Mouse (Mus musculus) lung, adult 2 months (tissue): ENCODE data around the gene Hacd2.

Experiments used
- CTCF ChIP-seq: fragments of 200-500 bp; IDR thresholded peaks from 2 replicates; pipeline ENCODE4 v1.5.1; 2011; ENCODE audit warnings: mild to moderate bottlenecking, low read length, control low read depth; ENCODE audit not compliant: insufficient read depth
- POLR2A ChIP-seq: fragments of 200-500 bp; IDR thresholded peaks from 2 replicates; pipeline ENCODE4 v1.6.1; 2011; ENCODE audit warnings: low read depth, mild to moderate bottlenecking, control low read depth, low read length, borderline replicate concordance; ENCODE audit errors: extremely low read depth

DNA sequence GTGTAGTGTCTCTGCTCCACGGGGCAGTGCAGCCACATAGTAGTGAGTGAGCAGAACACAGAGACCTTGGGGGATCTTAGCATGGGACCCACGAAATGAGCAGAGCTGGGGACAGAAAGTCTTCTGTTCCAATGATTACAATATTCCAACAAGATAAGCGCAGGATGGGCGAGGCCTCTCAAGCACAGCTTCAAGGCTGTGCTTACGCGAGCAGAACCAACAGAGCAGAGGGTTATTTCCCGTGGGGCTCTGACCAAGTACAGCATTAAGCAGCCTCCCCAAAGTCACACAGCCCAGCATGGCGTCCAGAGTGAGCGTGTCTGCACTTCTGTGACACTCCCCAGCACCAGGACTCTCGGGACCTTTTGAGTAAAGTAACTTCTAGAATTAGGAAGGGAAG lies 24.7 kb upstream of the Hacd2 start:
- TF ChIP-seq CTCF = no peak
- TF ChIP-seq POLR2A = no peak
